Mouse (Mus musculus): ENCODE results near the gene Ddx39b. TPM values are rescaled to one million over a fixed set of nuclear protein-coding genes. Genes with fewer than 3 reads are reported as not detected.

Ddx39b gene
- polyA plus RNA-seq, 1 experiment from 2014 or later, result 717 TPM

DNA sequence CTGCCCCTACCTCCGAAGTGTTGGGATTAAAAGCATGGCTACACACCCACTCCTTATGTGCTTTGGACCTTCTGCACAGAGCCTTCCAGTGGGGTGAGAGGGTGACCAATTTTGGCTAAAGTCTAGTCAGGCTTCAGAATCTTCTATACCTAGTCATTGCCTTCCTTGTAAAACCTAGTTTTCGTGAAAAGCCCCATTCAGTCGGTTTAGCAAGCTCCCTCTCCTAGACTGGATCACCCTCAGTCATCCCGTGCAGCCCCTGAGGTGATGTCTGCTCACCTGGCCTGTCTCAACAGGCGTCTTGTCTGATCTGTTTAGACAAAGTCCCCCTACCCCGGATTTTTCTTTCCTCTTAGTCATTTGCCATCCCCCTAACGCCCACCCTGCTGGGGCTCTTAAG lies 43.5 kb upstream of the Ddx39b start:
- Histone ChIP-seq H3K36me3 (ENCODE audit: control insufficient read depth, insufficient read depth, low read length) (no peaks in the 10 kb centered on the region), H3K4me1 (replicated peaks; ENCODE audit: control insufficient read depth, insufficient read depth, low read length) (peaks cover 3% of the 10 kb centered on the region; the same call in 1 of the 2 replicates), H3K9ac (ENCODE audit: low read length) (no peak overlapping the region), H3K4me2 (ENCODE audit: low read depth, low read length, severe bottlenecking) (no peak overlapping the region), H3K9me3 (ENCODE audit: control insufficient read depth, low read length) (no peaks in the 10 kb centered on the region), H3K27ac (ENCODE audit: low read depth, low read length) (no peak overlapping the region), H3K27me3 (ENCODE audit: control insufficient read depth, insufficient read depth, low read length) (peaks cover 20% of the 10 kb centered on the region), H3K4me3 (ENCODE audit: low read depth, low read length) (no peak overlapping the region)
- no peak for ATAC-seq (replicated peaks; ENCODE audit: low FRiP score)
- 62% methylated on average over 7 of the region's 7 CpGs for WGBS
- no peak for DNase-seq (ENCODE audit: low spot score)

- Histone ChIP-seq H3K9me3 (ENCODE audit: control insufficient read depth, low read length) (no peaks in the 10 kb centered on the region), H3K27ac (ENCODE audit: low read depth, low read length) (no peak overlapping the region), H3K9ac (ENCODE audit: low read length) (no peak overlapping the region), H3K27me3 (ENCODE audit: control insufficient read depth, insufficient read depth, low read length) (peaks cover 20% of the 10 kb centered on the region), H3K4me2 (ENCODE audit: low read depth, low read length, severe bottlenecking) (no peak overlapping the region), H3K4me1 (replicated peaks; ENCODE audit: control insufficient read depth, insufficient read depth, low read length) (peaks cover 3% of the 10 kb centered on the region; the same call in 1 of the 2 replicates), H3K4me3 (ENCODE audit: low read depth, low read length) (no peak overlapping the region), H3K36me3 (ENCODE audit: control insufficient read depth, insufficient read depth, low read length) (no peaks in the 10 kb centered on the region)
- ATAC-seq (replicated peaks; ENCODE audit: low FRiP score) (no peak), DNase-seq (ENCODE audit: low spot score) (no peak)
- WGBS, result 24% methylated on average over 8 of the region's 8 CpGs
Measured at GRCm38 (mm10) chr17:35198946-35199345, 42.6 kb upstream of the Ddx39b start.

DNA sequence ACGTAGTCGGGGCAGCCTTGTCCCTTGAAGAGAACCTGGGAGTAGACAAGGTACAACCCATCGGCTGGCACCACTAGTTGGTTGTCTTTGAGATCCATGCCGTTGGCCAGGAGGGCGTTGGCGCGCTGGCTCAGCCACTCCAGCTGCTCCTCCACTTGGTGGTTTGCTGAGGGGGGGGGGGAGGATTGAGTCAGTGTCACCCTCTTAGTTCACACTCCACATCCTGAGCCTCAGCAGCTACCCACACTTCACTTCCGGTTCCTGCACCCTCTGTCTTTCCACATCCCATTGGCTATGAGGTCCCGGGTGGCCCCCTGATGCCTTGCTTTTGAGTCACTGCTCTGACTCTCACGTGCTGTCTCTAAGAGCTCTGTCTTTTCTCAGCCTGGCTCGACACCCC lies 41.1 kb upstream of the Ddx39b start:
- no peak for DNase-seq (ENCODE audit: low spot score)
- WGBS, result 89% methylated on average over 11 of the region's 11 CpGs
- H3K27ac ChIP-seq (ENCODE audit: low read depth, low read length), result no peak overlapping the region
- peaks cover 15% of the 10 kb centered on the region for H3K27me3 ChIP-seq (ENCODE audit: control insufficient read depth, insufficient read depth, low read length)
- ATAC-seq (replicated peaks; ENCODE audit: low FRiP score), result no peak
- H3K4me2 ChIP-seq (ENCODE audit: low read depth, low read length, severe bottlenecking), result no peak overlapping the region
- H3K9ac ChIP-seq (ENCODE audit: low read length), result no peak overlapping the region
- H3K36me3 ChIP-seq (ENCODE audit: control insufficient read depth, insufficient read depth, low read length), result no peaks in the 10 kb centered on the region
- no peaks in the 10 kb centered on the region for H3K9me3 ChIP-seq (ENCODE audit: control insufficient read depth, low read length)
- peaks cover 3% of the 10 kb centered on the region; the same call in 1 of the 2 replicates for H3K4me1 ChIP-seq (replicated peaks; ENCODE audit: control insufficient read depth, insufficient read depth, low read length)
- no peak overlapping the region for H3K4me3 ChIP-seq (ENCODE audit: low read depth, low read length)

DNA sequence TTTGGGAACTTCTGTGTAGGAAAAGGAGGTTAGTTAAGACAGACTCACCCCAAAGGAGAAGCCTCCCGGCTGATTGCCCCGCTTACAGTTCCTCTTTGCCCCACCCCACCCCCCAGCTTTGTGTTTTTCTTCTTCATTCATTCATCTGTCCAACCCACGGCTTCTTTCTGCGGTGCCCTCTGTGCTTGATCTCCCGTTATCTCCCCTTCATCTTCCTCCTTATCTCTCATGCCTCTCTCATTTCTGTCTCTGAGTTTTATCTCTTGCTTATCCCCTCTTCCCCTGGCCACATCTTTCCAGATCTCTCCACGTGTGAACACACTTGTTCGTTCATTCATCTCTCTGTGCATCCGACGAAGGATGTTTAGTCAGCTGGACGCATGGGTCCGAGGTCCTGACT lies 40.4 kb upstream of the Ddx39b start:
- no peaks in the 10 kb centered on the region; the same call in 1 of the 2 replicates for H3K4me1 ChIP-seq (replicated peaks; ENCODE audit: control insufficient read depth, insufficient read depth, low read length)
- no peak overlapping the region for H3K4me3 ChIP-seq (ENCODE audit: low read depth, low read length)
- H3K9me3 ChIP-seq (ENCODE audit: control insufficient read depth, low read length), result no peaks in the 10 kb centered on the region
- DNase-seq (ENCODE audit: low spot score), result no peak
- peaks cover 8% of the 10 kb centered on the region for H3K27me3 ChIP-seq (ENCODE audit: control insufficient read depth, insufficient read depth, low read length)
- H3K27ac ChIP-seq (ENCODE audit: low read depth, low read length), result no peak overlapping the region
- H3K9ac ChIP-seq (ENCODE audit: low read length), result no peak overlapping the region
- WGBS, result 76% methylated on average over 11 of the region's 11 CpGs
- no peaks in the 10 kb centered on the region for H3K36me3 ChIP-seq (ENCODE audit: control insufficient read depth, insufficient read depth, low read length)
- ATAC-seq (replicated peaks; ENCODE audit: low FRiP score), result no peak
- H3K4me2 ChIP-seq (ENCODE audit: low read depth, low read length, severe bottlenecking), result no peak overlapping the region

- Histone ChIP-seq H3K4me3 (ENCODE audit: low read depth, low read length) (no peak within 1 kb of the TSS), H3K4me2 (ENCODE audit: low read depth, low read length, severe bottlenecking) (no peak within 1 kb of the TSS), H3K27me3 (ENCODE audit: control insufficient read depth, insufficient read depth, low read length) (peaks cover 2% of the 10 kb centered on the region), H3K9ac (ENCODE audit: low read length) (no peak within 1 kb of the TSS), H3K9me3 (ENCODE audit: control insufficient read depth, low read length) (no peaks in the 10 kb centered on the region), H3K4me1 (replicated peaks; ENCODE audit: control insufficient read depth, insufficient read depth, low read length) (no peaks in the 10 kb centered on the region), H3K27ac (ENCODE audit: low read depth, low read length) (no peak within 1 kb of the TSS), H3K36me3 (ENCODE audit: control insufficient read depth, insufficient read depth, low read length) (no peaks in the 10 kb centered on the region)
- ATAC-seq (replicated peaks; ENCODE audit: low FRiP score), result no peak
- 41% methylated on average over 13 of the region's 13 CpGs for WGBS
- DNase-seq (ENCODE audit: low spot score), result no peak
Measured at GRCm38 (mm10) chr17:35201787-35202186, 39.8 kb upstream of the Ddx39b start, which contains the start of gene Tnf. TSS of gene Tnf (minus strand) at chr17:35202007.

DNA sequence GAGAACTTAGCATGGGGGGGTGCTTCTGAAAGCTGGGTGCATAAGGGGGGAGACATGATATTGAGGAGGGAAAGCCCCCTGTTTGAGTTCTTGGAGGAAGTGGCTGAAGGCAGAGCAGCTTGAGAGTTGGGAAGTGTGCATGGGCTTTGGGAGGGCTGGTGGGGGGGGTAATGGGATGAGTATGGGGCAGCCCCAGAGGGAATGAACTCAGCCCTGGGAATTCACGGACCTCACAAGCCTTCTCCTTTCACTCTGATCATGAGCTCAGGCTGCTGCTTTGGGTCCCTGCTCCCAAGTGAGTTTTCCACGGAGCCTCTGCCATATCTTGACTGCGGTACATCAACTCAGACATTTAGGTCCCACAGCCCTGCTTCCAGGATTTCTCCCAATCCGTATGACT lies 39.1 kb upstream of the Ddx39b start:
- DNase-seq (ENCODE audit: low spot score) (no peak), ATAC-seq (replicated peaks; ENCODE audit: low FRiP score) (no peak)
- Histone ChIP-seq H3K4me1 (replicated peaks; ENCODE audit: control insufficient read depth, insufficient read depth, low read length) (no peaks in the 10 kb centered on the region), H3K27ac (ENCODE audit: low read depth, low read length) (no peak overlapping the region), H3K4me3 (ENCODE audit: low read depth, low read length) (no peak overlapping the region), H3K27me3 (ENCODE audit: control insufficient read depth, insufficient read depth, low read length) (peaks cover 2% of the 10 kb centered on the region), H3K4me2 (ENCODE audit: low read depth, low read length, severe bottlenecking) (no peak overlapping the region), H3K9me3 (ENCODE audit: control insufficient read depth, low read length) (no peaks in the 10 kb centered on the region), H3K36me3 (ENCODE audit: control insufficient read depth, insufficient read depth, low read length) (no peaks in the 10 kb centered on the region), H3K9ac (ENCODE audit: low read length) (no peak overlapping the region)
- whole genome bisulfite sequencing, result 87% methylated on average over 4 of the region's 4 CpGs

- H3K27ac ChIP-seq (ENCODE audit: low read depth, low read length), result no peak within 1 kb of the TSS
- H3K4me1 ChIP-seq (replicated peaks; ENCODE audit: control insufficient read depth, insufficient read depth, low read length), result no peaks in the 10 kb centered on the region
- WGBS, result 28% methylated on average over 20 of the region's 20 CpGs
- no peaks in the 10 kb centered on the region for H3K9me3 ChIP-seq (ENCODE audit: control insufficient read depth, low read length)
- H3K27me3 ChIP-seq (ENCODE audit: control insufficient read depth, insufficient read depth, low read length), result peaks cover 2% of the 10 kb centered on the region
- no peak within 1 kb of the TSS for H3K4me2 ChIP-seq (ENCODE audit: low read depth, low read length, severe bottlenecking)
- DNase-seq (ENCODE audit: low spot score) (no peak), ATAC-seq (replicated peaks; ENCODE audit: low FRiP score) (no peak)
- no peaks in the 10 kb centered on the region for H3K36me3 ChIP-seq (ENCODE audit: control insufficient read depth, insufficient read depth, low read length)
- no peak within 1 kb of the TSS for H3K9ac ChIP-seq (ENCODE audit: low read length)
- no peak within 1 kb of the TSS for H3K4me3 ChIP-seq (ENCODE audit: low read depth, low read length)
Measured at GRCm38 (mm10) chr17:35204494-35205379, 36.8 kb upstream of the Ddx39b start, which contains the start of gene Lta. TSS of gene Lta (minus strand) at chr17:35205351.

DNA sequence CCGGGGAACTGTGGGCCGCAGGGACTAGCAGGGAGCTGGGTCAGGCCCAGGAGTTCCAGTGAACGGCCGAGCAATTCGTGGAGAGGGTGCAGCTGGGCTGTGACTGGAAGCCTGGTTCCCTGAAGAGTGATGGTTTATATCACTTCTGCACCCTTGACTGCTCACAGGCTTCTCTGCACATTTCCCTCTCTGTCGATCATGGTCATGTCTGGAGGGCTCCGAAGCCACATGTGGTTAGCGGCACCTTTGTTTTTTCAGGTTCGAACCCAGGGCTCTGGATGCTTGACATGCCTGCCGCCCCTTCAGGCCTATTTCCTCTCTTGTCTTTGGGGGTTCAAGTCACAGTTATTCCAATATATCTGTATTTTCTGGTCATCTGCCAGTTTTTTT lies 36.2 kb upstream of the Ddx39b start:
- H3K36me3 ChIP-seq (ENCODE audit: control insufficient read depth, insufficient read depth, low read length), result no peaks in the 10 kb centered on the region
- H3K27ac ChIP-seq (ENCODE audit: low read depth, low read length), result no peak overlapping the region
- H3K4me3 ChIP-seq (ENCODE audit: low read depth, low read length), result no peak overlapping the region
- H3K27me3 ChIP-seq (ENCODE audit: control insufficient read depth, insufficient read depth, low read length), result no peaks in the 10 kb centered on the region; the same call in 1 of the 2 replicates
- 58% methylated on average over 10 of the region's 10 CpGs for WGBS
- ATAC-seq (replicated peaks; ENCODE audit: low FRiP score) (no peak), DNase-seq (ENCODE audit: low spot score) (no peak)
- no peak overlapping the region for H3K4me2 ChIP-seq (ENCODE audit: low read depth, low read length, severe bottlenecking)
- H3K9me3 ChIP-seq (ENCODE audit: control insufficient read depth, low read length), result no peaks in the 10 kb centered on the region
- no peak overlapping the region for H3K9ac ChIP-seq (ENCODE audit: low read length)
- no peaks in the 10 kb centered on the region for H3K4me1 ChIP-seq (replicated peaks; ENCODE audit: control insufficient read depth, insufficient read depth, low read length)
